Mouse (Mus musculus) testis, postnatal 14 days (tissue): ENCODE measurements at regions not wholly inside any gene's neighbourhood (a gene's known extent, or its start where the extent isn't known, plus 50 kb on each side); places are given as distances from the start of the nearest gene placed in this dataset.

Experiments
- DNase-seq: peaks from one replicate; pipeline ENCODE4 v3.0.0; 2021; ENCODE audit warnings: low spot score

DNA sequence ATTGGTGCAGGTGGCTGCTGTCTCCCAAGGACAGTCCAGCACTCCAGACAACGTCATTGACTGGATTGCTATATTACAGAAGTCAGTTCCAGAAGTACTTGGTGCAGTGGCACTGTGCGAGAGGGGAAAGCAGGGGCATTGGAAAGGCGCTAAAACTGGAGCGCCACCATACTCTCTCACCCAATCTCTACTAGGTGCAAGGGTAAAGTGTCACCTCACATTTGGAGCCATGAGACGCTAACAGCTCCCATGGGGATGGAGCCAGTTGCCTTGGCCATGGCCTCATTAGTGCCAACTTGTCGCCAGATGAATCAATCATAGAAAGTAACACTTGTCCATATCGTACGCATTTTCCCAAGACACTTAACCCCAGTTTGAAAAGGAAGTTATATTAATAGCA lies 1617.2 kb upstream of the Gulo start:
- DNase-seq, result no peak

DNA sequence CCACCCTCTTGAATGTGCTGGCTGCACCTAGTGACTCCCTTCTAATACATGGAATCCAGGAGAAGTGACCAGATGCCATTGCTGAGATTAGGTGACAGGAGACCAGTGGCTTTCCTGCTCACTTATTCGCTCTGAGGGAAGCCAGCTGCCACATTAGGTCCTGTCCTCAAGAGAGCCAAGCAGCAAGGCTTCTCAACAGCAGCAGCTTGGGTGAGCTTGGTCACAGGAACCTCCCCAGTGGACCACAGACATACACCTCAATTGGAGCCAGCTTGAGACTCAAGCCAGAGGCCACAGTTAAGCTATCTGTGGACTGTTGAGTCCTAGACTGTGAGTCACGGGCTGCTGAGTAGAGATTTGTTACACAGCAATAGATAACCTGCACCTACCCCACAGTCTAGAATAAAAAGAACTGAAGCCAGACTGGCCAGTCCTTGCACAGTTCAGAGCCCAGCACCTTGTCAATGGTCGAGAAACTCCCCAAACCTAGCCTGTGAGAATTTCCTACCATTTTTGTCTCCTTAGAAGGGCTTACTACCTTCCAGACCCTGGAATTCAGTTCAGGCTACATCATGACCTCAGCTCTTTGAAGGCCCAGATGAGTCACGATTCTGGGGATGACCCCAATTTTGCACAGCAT lies 1615.0 kb upstream of the Gulo start:
- no peak for DNase-seq

DNA sequence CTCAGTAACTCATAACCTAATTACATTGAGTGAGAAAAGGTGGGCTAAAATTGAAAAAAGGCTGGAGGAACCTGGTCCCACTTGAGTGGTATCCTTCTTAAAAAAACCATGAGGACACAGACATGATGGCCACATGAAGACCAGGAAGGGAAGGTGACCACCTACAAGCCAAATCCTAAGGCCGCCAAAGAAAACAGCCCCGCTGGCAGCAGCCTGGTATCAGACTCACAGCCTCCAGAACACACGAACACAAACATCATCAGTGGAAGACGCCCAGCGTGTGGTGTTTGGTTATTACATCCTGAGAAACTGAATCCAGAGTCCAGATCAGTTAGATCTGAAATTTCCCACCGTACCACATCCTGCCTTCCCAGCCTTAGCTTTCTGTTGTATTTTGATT lies 1613.9 kb upstream of the Gulo start:
- DNase-seq, result no peak

DNA sequence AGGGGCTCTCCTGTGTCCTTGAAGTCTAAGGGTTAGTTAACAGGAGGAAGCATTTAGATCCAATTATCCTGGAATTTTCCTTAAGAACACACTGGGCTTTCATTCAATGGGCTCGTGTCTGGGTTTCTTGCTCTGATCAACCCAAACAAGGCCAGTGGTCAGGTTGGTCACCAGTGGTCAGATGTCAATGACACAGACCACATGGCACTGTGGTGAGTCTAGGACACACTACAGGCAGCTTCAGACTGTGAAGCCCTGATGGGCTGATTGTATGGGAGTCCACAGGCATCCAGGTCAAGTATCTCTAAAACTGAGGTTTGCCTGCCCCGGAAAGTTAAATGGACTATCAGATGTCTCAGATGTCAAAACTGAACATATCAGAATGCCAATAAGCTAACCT lies 1612.5 kb upstream of the Gulo start:
- DNase-seq, result no peak

DNA sequence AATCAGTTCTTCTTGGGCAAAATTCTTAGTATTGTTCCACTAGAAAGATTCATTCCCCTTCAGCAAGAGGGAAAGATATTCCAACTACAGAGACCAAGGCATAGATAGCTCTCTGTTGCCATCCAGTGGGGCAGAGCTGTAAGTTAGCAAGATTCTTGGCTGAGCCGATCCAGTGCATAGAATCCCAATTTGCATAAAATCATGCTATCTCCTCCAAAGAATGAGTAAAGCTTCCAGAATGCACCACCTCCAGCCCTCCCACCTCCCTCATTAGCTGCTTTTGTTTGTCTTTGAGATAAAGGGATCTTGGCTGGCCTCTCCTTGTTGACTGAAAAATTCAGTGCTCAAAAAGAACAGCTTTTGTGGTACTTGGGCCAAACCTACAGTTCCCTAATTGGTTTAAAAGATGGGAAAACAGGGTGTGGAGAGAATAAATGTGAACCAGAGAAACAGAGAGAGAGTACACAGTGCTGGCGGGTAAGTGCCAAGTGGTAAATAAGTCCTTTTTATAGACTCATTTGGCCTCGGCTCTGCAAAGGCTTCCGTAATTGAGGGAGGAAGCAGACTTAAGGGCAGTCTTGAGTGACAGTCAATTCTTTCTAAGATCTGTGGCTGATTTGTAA lies 1612.0 kb upstream of the Gulo start:
- peak; percentile 43 for DNase-seq

DNA sequence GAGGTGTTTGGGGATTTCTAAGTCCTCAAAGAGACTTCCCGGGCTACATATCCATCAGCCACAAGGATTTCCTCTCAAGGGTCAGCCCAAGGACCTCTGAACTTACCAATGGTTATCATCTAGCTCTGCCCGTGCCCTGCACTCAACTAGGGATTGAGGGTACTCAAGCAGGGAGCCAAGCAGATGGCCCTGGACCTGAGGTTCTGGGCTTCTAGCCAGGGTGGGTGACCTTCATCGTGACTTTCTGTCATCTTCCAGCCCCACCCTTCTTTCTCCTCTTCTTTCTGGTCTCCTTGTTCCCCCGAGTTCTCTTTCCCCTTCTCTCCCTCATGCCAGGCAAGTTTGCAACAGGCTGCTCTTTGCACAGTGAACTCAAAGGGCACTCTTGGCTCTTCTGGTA lies 1610.6 kb upstream of the Gulo start:
- no peak for DNase-seq

DNA sequence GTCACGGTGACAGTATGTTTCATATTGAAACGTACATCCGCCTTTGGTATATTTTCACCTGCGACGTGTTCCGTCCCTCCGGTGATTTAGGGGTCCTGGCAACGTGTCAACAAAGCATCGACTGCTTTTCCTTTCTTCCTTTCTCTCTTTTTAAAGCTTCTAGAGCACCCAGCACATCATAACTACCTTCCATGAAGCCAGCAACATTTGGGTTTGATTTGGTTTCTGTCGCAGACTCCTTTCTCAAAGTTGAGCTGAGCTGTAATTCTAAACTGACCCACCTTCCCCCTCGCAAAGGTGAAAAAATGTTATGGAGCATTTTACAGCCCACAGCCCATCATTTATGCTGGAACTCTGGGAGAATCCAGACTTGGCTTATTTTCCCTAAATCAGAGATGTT lies 1605.4 kb upstream of the Gulo start:
- DNase-seq, result no peak

DNA sequence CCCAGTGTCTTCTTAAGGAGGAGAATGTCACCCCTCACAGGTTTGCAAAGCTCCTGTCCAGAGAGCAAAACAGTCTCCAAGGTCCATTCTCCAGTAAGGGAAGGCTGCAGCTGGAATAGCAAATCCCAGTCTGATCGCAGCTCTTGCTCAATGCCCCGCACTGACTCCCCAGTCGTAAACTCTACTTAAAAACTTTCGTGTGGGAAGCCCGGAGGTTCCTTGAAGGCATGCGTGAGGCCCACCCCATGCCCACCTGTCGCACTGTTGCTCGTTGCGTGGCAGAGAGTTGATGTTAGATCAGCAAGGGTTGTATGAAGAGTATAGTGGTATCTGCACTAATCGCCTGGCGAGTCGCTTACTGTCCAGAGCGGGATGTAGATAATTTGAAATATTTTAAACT lies 1604.7 kb upstream of the Gulo start:
- DNase-seq, result no peak

DNA sequence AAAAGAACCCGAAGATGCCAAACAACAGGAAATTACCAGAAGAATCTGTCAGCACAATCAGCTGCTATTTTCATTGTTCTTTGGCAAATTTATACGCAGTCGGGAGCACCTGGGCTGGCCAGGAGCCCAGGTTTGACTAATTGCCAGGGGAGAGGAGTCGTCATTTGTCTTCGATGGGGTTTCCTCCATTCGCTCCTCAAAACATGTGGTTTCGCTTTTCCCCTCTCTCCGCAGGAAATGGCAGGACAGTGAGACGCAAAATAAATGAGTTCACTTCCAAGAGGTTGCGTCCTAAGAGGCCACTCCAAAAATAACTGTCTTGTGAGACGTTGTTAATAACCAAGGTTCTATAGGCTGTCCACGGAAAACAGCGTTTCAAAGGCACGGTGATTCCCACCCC lies 1604.2 kb upstream of the Gulo start:
- no peak for DNase-seq

DNA sequence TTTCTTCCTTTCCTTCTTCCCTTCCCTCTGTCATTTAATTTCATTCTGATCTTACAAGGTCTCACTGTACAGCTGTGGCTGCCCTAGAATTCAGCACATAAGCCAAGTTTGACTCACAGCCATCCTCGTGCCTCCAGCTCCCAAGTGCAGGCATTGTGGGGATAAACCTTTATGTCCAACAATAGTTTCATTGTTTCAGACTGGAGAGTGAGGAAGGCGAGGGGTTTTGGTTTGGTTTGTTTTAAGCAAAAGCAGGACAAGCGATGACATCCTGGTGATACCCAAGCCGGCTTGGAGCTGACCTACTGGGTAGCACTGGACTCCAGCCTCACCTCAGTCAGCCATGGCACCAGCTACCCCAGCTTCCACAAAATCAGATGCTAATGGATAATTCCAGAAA lies 1603.5 kb upstream of the Gulo start:
- no peak for DNase-seq

DNA sequence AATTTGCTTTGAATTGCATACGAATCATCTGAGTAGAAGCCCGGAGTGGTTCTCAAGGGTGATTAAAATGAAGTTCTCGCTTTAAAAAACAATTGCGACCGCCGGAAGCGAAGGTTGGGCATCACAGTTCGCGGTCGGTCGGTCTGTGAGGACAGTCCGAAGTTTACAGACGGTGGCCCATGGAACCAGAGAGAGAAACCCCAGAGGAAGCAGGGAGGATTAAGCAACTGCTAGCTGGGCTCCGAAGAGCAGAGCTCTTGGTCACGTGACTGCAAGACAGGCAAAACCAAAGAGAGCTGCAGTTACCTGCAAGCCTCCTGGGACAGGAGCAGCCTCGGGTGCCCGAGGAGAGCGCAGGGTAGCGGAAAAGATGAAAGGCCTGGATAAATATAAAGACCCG lies 1599.3 kb upstream of the Gulo start:
- no peak for DNase-seq

DNA sequence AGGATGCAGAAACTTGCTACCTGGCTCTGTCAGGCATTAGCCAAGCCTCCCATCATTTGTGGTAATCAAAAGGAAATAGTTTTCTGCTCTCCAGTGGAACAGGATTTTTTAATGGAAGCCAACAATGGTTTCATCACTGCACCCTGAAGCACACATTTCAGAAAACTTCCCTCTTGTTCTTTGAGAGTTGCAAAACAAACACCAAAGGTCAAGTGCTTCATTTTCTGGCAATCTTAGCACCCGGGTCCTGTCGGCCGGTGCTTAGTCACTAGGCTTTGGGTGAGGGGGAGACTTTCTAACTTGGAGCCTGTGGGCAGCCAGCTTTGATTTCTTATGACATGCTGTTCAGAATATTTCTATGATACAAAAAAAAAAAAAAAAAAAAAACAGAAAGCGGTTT lies 1594.0 kb upstream of the Gulo start:
- no peak for DNase-seq

DNA sequence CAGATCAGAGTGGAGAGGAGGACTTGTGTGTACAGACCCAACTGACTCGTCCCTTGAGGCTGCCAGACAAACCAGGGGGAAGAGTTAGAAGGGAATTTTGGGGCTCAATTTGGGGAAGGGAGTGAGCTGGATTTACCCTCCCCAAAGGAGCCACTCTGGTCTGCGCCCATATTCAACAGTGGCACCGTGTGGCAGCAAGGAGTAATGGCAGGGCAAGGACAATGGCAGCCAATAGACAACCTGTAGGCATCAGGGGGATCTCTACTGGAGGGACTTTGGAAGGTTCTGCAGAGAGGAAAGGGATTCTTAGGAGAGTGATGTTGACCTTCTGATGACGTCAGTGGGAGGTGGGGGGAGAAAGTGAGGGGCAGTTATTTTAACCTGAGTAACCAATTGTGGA lies 1590.7 kb upstream of the Gulo start:
- no peak for DNase-seq

DNA sequence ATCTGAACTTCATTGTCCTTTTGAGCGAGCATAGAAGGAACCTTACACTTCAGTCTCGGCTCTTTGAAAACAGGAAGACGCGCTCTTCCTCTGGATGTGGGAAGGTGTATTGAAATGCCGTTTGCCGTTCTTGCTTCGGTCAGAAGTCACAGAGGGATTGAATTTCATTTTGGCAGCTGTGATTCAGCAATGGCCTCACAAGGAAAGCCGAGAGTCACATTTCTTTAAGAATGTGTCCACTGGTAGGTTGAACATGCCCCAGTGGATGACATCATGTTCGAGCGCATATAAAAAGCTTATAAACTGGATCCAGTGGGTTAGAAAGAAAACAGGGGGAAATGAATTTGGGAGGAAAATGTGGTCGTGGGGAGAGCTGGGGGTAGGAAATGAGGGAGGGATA lies 1579.6 kb upstream of the Gulo start:
- no peak for DNase-seq

DNA sequence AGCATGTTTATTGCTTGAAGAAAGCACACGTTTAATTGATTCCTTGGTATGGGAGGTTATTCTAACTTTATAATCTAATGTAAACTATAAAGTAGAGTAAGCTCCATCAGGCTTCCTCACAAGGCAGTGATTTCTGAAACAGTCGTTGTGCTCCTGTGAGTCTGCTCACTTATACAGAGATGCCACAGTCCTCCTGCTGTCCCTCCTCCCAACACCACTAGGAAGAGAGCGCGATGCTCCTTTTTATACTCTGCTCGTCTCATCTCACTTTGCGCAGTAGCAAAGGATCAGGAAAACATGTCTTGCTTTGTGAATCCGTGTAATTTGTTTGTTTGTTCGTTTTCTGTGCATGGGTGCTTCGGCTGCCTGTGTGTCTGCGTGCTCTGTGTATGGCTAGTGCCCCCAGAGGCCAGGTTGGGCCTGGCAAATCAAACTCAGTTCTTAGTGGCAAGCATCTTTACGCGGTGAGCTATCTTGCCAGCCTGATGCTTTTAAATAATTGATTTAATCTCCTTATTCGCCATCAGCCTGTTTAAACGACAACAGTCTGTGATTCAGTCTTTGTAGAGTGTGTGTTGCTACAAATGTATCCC lies 1575.5 kb upstream of the Gulo start:
- DNase-seq, result no peak

DNA sequence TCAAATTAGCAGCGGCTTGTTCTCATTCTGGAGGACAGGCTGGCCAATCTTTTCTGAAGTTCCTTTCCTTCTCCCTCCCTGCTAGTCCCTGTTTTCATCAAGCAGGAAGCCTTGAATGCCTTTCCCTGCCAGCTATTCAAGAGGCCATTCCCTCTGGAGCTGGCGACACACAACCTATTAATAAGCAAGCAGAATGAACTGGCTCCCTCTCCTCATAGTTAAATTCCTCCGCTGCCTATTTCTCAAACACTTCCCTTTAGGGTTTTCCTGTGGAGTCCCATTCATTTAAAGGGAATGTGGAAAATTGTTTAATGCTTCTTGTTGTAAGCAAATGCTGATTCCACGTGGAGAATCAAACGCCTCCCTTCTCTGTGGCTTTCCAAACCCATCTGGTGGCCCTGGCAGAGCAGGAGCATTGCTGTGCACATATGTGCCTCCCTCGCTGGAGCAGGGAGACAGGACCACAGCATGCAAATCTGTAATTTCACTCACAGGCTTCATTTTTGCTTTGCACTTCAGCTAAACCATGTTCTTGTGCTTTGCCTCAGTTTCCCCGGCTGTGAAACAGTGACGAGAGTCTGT lies 1573.3 kb upstream of the Gulo start:
- DNase-seq, result no peak

DNA sequence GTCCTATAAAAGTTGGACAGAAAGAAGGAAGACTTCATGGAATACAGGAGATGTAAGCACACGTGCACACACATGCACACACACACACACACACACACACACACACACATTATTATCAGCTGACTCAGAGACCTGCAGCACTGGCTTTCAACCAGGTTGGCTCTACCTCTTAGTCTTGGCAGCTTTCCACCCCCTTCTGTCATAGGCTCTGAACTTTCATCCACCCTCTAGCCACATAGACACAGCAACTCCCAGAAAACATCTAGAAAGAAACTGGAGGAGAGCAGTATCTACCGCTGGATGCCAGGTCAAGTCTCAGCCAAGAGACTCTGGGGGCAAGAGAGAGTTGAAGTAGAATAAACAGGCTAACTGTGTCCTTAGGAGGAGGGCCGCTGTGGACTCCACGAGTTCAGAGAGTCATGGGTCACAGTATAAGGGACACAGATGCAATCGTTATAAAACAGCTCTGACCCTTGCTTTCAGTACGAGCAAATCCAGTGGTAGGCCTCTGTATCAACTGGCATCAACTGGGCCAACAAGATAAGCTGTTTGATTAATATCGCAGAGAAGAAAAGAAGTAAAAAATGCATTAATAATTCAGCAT lies 1565.4 kb upstream of the Gulo start:
- DNase-seq, result no peak

DNA sequence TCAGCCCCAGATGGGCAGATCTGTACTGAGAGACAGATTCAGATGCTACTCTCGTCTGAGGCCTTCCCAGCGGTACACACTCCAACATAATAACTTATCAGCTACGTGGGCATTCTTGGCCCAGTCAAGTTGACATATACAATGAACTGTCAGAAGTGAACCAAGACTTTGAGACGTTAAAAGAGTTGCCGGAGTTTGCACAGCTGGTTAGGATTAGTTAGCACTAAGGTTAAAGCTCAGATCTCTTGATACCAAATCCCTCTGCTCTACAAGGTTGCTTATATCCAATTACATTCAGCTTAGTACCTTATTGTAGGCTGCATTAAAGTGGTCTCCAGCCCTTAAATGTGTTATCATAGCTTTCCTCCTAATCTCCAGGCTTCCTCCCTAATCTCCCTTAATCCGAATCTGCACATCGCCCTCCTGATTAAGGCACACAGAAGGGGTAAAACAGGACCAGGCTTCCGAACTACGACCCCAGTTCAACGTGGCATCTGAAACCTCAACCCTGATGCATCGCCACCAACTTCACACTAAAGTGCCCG lies 1564.5 kb upstream of the Gulo start:
- DNase-seq, result no peak

DNA sequence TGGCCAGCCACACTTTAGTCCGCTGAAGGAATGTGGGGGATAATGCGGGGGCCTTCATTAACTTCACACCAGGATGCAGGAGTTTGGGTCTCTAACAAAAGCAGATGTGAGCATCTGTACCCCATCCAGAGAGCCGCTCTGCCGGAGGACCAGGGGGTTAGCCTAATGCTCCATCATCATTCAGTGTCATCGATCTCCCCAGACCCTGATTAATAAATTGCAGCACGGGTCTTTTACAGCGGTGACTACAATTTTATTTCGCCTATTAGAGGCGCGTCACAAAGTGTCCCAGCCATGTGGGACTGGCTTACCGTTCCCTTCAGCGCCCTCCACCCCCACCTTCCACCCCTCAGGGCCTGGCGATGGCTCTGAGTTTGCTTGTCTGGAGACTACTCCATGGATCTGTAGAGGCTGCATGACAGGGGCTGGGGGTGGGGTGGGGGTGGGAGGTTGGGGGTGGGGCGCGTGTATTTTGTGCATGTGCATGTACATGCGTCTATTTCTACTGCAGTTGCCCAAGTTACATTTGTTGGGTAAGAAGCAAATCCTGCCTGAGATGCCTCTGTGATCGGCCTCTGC lies 1560.8 kb upstream of the Gulo start:
- DNase-seq, result no peak

DNA sequence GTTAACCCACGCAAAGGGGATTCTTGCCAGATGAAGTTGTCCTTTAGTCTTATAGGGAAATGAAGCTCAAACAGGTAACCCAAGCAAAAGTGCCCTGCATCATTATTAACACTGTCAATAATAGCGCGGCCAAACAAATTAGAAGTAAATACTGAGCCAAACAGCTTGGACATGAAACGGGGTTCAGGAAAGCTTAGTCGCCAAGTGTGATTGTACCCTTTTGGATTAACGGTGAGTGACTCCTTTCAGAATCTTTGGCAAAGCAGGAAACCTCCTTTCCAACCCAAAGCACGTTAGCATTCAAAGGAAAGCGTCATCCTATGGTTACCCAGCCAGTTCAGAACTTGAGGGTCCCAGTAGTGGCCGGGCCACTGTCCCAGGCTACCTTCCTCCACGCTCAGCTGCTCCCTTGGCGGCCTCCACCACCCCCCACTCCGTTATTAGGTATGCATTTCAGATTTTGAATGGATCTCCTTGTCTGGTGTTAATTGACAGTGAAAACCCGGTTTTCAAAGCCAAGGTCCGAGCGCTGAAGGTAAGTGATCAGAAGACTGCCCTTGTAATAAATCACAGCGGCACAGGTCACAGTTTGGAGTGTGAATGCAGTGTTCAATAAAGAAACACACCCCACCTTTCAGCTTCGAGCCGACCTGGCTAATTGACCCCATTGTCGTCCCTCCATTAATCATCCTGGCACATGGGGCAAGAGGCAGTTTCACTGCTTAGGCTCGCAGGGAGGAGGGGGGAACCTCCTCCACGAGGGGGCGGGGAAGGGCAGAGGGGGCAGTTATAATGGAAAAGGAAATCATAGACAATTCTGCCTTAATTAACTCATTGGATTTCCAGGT lies 1560.1 kb upstream of the Gulo start:
- no peak for DNase-seq

DNA sequence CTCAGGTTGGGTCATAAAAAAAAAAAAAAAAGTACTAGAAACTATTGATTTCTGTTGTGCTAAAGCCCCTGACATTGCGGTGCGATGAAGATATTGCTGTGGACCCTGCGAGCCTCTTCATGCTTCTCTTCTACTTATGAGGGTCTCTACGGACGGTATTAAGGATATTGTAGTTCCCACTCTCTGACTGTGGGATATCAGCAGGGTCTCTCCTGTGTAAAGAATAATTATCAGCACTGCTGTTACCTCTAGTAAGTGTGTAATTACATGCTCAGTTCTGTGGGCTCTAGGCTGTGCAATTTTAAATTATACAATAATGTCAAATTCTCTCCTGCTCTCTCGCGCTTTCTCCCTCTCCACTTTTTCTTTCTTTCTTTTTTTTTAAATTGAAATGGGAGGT lies 1545.9 kb upstream of the Gulo start:
- no peak for DNase-seq
